Mouse (Mus musculus) mesoderm, embryonic 11.5 days (tissue): ENCODE measurements around the gene Dgki.

Source experiments
- DNase-seq: peaks from one replicate; pipeline ENCODE4 v3.0.0-alpha.2; 2012; ENCODE audit warnings: low read depth, low spot score

Dgki gene

GRCm38 (mm10) chr6:36858258-36859041 is 441.5 kb downstream of the Dgki start:
- DNase-seq: peak; percentile 49

- peak; percentile 69 for DNase-seq
These were observed 442.2 kb downstream of the Dgki start for GRCm38 (mm10) chr6:36857627-36858257.

DNA sequence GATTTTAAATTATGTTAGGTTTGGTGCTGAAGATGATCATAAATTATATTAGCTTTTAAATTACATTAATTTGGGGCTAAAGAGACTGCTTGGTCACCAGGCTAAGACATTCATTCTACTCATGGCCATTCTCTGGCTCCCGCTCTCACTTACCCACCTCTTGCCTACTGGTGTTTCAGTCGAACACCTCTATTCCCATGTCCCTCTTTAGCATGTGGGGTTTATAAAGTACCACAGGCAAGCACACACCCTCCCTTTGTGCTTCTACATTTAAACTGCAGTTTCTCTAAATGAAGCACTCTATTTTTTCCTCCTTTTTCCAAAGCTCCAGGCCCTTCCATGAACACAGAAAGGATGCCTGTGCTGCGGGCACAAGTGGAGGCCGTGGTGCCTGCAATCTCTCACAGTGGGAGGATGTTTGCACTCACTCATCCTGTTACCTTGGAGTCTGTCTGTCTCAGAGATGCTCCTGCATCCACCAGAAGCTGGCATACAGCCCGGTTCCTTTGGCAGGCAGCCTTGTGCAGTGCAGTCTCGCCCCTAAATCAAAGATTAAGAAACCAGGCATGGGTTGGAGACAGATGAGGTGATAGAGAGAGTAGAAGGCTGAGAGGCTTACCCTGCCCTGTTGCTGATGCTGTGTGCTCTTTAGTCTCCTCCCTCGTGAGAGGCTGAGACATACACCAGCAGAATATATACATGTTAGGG is 449.4 kb downstream of the Dgki start:
- DNase-seq: peak; percentile 20

GRCm38 (mm10) chr6:36845288-36845687 is 454.7 kb downstream of the Dgki start:
- no peak for DNase-seq

DNA sequence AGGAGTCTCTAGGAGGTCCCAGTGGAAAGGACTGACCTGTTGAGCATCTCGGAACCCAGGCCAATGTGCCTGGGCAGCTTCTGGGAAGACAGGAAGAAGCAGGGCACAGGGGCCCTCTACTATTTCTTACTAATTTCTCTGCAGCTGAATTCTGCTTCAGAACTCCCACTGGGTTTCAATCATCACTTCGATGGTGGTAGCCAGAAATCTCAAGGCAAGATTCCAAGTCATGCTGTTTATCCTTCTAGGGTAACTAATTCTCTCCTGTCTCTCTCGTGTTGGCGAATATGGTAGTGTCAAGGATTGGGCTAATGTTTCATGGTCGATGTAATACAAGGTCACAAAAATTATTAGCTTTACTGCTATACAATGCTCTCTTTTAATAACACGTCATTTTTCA is 455.7 kb downstream of the Dgki start:
- DNase-seq: peak; percentile 20

DNA sequence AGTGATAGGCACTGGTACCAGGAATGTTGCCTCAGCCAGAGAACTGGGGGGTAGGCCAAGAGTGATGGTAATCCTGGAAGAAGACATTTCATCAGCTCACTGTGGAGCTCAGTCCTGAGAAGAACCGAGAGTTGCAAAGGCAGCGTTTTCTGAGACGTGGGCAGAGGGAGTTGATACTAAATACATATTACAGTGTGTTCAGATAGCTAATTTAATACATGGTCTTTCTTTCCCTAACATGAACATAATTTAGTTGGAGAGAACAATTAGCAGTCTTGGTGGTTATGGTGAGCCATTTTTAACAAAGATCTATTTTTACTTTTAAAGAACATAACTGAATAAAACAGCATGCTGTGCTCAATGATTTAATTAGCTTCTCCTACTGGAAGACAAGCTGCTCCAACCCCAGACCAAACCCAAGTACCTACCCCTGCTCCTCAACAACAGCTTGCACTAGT is 456.9 kb downstream of the Dgki start:
- no peak for DNase-seq

GRCm38 (mm10) chr6:36842101-36842922 is 457.7 kb downstream of the Dgki start:
- DNase-seq: peak; percentile 51

DNA sequence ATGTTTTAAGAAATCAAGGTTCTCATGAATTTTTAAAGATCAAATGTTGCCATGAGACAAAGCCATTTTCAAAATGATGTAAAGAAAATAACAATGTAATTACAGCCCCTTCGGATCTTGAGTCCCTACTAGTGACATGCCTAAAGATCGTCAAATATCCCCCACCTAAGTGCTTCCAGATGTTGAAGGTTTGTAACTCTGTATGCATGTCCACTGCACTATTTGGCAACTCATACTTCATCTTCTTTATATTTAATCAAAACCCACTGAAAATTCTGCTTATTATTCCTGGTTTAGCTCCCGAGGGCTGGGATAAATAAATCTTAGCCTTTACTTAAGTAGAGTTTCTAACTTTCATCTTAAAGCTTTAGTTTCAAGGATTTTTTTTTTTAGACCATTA is 458.3 kb downstream of the Dgki start:
- peak; percentile 68 for DNase-seq

DNA sequence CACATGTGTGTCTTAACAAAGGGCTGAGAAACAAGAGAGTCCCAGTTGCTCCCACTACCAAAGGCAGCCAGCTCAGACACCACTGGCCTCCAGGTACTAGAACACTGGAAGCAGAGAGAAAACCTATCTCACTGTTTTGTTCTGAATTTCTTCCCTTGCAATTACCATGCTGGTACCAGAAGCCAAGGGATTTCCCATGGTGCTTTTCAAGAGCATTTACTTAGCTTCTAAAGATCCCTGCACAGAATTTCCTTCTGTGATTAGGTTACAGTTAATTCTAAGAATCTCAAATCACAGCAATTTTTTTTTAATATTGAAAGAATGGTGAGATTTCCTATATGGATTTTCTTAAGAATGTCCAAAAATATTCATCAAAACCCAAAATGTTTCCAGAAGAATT is 458.8 kb downstream of the Dgki start:
- DNase-seq: no peak

GRCm38 (mm10) chr6:36838747-36839146 is 461.2 kb downstream of the Dgki start:
- no peak for DNase-seq

- DNase-seq: no peak
These were observed 464.6 kb downstream of the Dgki start for GRCm38 (mm10) chr6:36835351-36835750.

DNA sequence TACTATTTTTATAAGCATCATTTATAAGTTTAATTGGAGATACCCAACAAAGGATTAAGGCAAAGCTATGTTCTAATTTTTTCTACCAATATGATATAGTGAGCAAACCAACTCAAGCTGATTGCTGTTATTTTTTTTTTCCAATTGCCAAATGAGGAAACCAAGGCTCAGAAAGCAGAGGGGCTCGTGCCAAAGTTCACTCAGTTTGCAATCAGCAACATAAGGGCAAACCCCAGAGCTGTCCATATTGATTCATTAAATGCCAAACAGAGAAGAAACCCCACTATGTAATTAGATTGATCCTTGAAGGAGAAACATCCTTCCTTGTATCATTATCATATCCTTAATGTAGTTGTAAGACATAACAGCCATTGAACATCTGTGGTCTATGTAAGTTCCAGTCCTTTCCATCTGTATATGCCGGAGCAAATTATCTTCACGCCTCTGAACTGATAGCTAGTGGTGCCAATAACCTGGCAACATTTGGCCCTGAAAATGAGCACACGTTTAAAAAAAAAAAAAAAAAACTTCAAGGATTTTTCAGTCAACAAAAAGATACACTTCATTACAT is 465.2 kb downstream of the Dgki start:
- no peak for DNase-seq

DNA sequence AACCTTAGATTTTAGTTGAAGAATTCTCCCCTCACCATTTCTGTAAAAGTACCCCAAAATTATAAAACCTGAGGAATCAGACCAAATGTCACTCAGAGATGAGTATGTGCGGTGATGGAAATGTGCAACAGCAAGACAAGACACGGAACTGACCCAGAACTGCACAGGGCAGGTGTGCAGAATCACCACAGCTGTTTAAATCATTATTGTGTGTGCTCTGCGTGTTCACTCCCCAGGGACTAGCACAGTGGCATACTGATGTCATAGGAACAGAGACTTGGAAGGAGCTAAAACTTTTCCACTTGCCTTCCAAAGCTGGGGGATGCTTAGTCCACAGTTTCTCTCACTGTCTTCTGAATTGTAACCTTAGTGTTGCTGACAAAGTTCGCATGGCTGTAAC is 467.3 kb downstream of the Dgki start:
- no peak for DNase-seq

GRCm38 (mm10) chr6:36832207-36832606 is 467.8 kb downstream of the Dgki start:
- DNase-seq: no peak

- no peak for DNase-seq
These were observed 469.5 kb downstream of the Dgki start for GRCm38 (mm10) chr6:36830371-36830925.

- DNase-seq: no peak
These were observed 480.3 kb downstream of the Dgki start for GRCm38 (mm10) chr6:36819784-36820050.

DNA sequence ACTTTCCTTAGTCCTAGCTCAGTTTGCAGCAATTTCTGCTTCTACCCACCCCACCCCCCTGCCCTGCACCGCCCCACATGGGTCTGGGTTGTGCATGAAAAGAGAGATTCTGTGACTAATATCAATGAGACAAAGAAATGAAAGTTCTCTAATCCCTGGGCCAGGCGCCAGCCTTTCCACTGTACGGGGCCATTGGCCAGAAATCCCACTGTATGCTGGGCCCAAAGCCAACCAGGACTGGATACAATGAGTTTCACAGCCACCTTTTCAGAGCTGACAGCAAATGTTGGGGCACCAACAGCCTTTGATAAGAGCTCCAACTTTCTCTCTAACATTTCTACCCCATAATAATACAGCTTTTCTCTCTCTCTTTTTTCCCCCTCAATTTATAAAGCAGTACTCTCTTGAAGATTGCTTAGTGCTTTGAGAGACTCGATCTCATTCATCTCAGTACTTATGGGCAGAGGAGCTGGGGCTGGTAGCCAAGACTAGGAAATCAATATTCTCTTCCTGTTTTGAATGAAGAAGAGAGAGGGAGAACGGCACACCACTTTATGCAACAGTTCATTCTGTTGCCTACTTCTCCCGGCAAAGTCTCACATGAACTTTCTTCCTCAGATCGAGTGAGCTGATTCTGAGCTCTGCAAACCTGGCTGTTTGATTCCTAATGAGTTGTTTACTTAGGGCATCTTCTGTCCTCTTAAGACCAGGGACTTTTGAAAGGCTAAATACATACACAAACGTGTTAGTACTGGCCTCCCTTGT is 480.8 kb downstream of the Dgki start:
- DNase-seq: no peak

GRCm38 (mm10) chr6:36818281-36819018 is 481.5 kb downstream of the Dgki start:
- DNase-seq: no peak

- no peak for DNase-seq
These were observed 483.3 kb downstream of the Dgki start for GRCm38 (mm10) chr6:36816666-36817065.

DNA sequence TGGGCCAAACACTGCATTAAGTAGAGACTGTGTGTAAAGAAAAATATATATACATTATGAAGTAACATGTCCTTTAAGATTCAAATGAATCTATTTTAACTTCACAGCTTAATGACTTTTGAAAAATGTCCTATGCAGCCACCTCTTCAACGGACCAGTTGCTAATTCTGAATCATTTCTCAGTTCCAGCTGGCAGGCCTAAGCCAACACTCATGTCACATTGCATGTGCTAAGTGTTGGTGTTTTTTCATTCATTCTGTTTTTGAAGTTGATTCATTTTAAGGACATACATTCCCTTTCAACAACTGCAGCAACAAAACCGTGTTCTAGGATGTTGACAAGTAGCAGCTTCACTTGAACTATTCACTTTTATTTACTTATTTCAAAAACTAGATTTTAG is 484.0 kb downstream of the Dgki start:
- DNase-seq: no peak
